Mouse (Mus musculus) megakaryocyte, adult 5-6 weeks (primary cell): ENCODE results near the gene BC017158. TPM values are rescaled to one million over a fixed set of nuclear protein-coding genes. Genes with fewer than 3 reads are reported as not detected.
A peak's percentile ranks its signal among the peaks of the same experiment; 100 is the strongest.

Source experiments
- ATAC-seq: 2 replicates; pipeline ENCODE4 v1.8.0; 2016; ENCODE audit warnings: mild to moderate bottlenecking, inconsistent platforms; ENCODE audit not compliant: poor library complexity, severe bottlenecking
- total RNA-seq, 2 experiments: library from RNA; stranded (forward) in 1 of 2; stranded (reverse) in 1 of 2; fragments of 153-499, 151-499 nt in 1 of 2; fragments of 221-1000, 200-1000 nt in 1 of 2; gene quantifications; 2 replicates each; pipeline versions ENCODE4 v1.2.3 to v1.2.4; 2015 to 2017

The BC017158 gene
- total RNA-seq, 2 experiments from 2014 or later, result 9.7 to 19.7 TPM

- ATAC-seq, result no peak
Observed at GRCm38 (mm10) chr7:128309776-128310175, 11.8 kb upstream of the BC017158 start.

DNA sequence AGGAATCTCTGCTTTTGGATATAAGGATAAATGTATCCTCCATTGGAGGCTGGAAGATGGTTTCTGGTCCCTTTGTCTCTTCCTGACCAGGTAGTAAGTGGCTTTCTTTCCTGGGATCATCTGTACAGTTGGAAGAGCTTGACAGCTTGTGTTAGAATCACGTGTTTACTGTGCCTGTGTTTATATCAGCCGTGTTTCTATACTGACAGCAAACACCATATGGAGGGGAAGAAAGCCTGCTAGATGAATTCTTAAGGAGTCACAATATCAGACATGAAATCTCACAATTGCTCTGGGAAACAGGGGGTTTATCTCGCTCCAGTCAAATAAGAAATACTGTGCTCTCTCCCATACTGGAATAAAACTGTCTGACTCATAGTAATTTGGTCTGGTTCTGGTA is 11.2 kb upstream of the BC017158 start:
- ATAC-seq, result no peak

GRCm38 (mm10) chr7:128307851-128308250 is 9.9 kb upstream of the BC017158 start:
- no peak for ATAC-seq

DNA sequence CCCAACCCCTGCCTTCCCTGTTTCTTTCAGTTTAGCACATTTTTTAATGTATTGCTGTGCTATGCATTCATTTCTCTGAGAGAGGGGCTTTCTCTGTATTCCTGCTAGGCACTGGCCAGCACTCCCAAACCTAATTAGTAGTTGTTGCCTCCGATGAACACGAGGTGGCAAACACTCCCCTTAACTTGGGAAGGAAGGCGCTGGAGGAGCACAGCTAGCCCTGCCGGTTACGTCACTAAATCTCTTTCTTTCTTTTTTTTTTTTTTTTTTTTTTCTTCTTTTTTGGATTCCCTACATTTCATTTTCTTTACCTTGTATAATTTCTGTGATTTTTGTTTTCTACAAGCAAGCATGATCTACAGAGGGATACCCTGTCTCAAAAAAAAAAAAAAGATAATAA is 6.9 kb upstream of the BC017158 start:
- ATAC-seq, result no peak

- ATAC-seq, result no peak
Observed at GRCm38 (mm10) chr7:128304198-128304597, 6.2 kb upstream of the BC017158 start.

GRCm38 (mm10) chr7:128302151-128302550 is 4.2 kb upstream of the BC017158 start:
- ATAC-seq, result no peak

GRCm38 (mm10) chr7:128300952-128301351 is 3.0 kb upstream of the BC017158 start:
- no peak for ATAC-seq

DNA sequence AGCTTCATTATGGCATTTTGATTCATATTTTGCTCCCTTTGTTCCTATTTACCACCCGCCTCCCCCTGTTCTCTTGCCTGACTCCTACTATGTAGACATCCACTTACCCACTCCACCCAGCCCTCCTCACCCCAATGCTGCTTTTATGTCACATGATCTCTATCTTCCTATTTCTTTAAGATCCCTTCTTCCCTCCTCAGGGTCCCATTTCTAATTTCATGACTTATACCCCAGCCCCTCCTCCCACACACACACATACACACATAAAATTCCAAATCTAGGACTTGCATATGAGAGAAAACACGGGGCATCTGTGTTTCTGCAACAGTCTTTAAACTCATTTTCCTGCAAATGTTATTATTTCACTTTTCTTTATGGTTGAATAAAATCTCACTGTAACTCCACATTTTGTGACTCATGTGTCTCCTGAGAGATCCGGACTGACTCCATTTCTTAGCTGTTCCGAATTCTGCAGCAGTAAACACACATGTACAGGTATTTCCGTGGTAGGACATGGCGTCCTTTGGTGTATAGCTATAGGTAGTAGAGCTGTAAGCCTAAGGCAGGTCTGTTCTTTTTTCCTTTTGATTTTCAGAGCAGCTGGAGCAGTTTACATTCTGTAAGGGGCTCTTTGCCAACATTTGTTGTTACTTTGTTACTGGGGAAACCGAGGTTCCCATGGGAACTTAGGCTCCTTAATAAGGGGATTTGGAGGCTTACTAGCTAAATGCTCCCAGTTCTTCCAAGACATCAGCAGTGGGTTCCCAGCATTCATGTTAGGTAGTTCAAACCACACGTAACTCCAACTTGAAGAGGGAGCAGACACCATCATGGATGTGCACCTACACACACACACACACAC is 742 bp upstream of the BC017158 start:
- no peak for ATAC-seq

DNA sequence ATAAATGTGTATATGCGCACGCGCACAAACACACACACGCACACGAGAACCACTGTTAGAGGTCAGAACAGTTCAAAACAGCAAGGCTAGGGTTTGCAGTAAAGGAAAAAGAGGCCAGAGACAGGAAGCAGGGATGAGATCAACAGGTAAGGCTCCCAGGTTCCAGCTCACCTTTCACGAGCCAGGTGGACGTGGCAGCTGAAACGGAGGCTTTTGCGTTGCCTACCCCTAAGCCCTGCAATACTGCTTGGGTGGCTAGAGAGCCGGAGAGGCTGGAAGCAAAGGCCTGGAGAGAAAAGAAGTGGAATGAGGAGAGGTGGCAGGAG is 716 bp downstream of the BC017158 start:
- no peak for ATAC-seq

DNA sequence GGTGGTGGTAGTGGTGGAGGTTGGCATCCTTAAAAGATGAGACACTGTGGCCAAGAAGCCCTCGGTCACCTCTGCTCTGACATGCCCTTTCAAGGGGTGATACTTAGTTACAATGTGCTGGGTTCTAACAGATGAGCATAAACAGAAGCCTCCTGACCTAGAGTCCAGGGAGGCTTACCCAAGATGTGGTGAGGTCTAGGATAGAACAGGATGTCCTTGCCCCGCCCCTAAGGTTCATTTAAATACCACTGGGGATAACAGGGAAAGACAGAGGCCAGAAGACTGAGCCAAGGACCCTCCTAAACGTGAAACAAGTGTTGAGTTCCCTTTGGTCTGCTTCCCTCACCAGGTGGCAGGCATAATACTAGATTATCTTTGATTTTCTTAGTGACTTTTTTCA is 1.5 kb downstream of the BC017158 start:
- ATAC-seq, result no peak

GRCm38 (mm10) chr7:128294785-128295184 is 3.2 kb downstream of the BC017158 start:
- ATAC-seq, result no peak

DNA sequence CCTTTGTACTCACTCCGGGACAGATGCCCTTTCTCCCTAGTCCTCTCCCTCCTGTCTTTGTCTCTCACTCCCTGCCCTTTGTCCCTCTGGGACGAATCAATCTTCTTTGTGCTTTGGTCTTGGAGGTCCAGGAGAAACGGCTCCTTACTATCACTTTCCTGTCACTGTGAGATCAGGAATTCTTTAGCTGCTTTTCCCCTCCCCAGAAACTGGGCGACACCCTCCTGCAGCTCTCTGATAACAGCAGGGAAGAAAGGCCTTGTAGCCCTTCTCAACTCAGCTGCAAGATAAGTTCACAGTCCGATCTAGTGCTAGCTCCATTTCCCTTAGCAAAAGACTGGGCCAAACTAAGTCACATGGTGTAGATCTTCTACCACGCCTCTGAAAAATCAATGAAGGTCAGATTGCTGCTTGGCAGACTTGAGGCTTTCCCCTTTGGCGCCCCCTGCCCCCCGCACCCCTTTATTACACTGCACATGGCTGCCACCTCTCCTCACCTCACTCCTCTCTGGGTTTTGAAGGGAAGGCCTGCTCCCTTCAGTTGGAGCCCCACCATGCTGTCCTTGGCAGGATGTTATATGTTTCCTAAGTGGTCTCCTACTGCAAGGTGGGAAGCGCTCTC is 8.9 kb downstream of the BC017158 start:
- peak; percentile 57 for ATAC-seq

DNA sequence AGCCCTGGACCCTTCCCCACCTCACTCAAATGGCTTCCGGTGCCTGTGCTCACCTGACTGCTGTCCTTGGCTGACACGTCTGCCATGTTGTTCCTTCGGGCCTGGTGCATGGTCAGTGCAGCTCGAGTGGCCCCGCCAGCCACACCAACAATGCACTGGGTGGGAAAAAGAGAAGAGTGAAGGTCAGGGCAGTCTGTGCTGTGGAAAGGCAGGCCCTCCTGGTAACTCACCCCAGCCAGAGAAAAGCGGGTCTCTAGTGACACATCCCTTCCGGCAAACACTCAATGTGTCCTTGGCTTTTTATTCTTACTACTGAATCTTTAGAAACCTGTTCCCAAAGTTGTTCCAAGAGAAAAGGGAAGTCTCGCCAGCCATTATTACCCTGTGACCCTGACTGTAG is 12.9 kb downstream of the BC017158 start:
- ATAC-seq, result no peak

DNA sequence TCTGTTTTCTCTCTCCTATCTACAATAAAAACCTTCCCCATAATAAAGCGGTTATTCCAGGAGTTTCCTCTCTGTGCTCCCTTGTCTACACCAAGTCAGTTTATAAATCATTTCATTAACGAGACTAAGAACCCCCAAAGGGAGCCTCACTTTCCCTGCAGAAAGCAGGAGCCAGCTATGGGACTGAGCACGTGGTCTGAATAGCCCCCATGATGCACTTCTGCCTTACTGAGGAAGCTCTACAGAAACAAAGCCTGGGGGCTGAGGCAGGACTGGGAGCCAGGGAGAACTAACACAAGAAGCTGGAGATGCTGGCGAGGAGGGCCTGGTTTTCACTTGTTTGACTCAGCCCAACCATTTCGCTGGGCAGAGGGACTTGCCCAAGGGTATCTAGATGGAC is 13.9 kb downstream of the BC017158 start:
- ATAC-seq, result no peak

DNA sequence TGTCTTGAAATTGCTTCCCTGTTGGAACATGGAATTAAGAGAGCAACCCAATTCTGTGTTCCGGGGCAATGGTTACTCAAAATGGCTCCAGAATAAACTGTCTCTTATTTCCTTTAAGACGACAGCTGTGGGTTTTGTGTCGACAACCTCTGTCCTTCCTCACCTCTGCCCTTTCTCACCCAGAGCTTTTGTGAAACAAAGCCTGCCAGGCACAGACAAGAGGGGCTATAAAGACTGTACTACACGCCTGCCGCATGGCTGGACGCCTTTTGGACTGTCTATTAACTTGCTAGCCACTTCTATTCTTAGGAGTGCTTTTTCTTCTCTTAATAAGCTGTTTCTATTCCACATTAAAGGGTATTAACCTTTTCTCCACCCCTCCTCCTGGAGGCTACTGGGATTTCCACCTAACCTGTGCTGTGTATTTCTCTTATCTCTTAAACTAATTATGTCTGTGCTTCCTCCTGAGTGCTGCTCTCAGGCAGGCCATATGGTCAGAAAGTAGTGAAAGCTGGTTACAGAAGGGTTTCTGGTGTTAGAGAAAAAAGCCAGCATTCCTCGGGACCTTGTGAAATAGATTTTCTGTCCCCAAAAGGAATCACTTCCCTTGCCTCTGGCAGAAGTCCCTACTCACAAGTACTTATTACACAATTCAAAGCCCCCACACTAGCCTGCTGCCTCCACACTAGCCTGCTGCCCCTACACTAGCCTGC is 15.3 kb downstream of the BC017158 start:
- no peak for ATAC-seq

DNA sequence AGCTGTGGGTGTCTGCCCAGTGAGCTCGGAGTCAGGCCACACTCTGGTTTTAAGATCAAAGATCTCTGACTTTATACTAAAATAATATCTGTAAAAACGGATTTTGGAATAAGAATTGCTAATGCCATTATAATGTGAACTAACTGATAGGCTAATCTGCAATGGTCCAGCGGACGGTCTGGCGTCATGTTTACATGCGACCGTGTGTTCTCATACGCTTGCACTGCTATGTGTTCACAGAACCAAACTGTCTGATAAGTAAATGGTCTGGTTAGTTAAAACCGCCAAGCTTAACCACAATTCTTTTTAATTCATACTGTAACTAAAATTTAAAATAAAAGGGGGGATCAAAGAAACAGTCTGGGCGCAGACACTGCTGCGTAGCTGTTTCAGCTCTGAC is 16.2 kb downstream of the BC017158 start:
- ATAC-seq, result no peak

GRCm38 (mm10) chr7:128279750-128280149 is 18.2 kb downstream of the BC017158 start:
- no peak for ATAC-seq

GRCm38 (mm10) chr7:128276051-128276450 is 21.9 kb downstream of the BC017158 start:
- no peak for ATAC-seq

DNA sequence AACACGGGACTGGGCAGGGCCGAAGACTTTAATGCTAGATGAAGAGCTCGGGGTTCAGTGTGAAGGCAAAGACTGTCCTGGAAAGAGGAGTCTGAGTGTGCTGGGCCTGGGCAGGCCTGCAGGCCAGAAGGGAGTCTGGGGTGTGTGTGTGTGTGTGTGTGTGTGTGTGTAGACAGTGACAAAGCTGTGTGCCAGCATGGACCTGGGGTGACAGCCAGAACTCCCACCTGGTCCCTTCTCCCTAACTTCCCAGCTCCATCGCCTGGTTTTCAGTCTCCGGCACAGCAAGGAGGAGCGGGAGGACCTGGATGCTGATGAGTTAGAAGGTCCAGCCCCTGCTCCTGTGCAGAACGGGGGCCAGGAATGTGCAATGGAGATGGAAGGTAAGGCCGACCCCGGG is 26.5 kb downstream of the BC017158 start:
- ATAC-seq, result no peak

DNA sequence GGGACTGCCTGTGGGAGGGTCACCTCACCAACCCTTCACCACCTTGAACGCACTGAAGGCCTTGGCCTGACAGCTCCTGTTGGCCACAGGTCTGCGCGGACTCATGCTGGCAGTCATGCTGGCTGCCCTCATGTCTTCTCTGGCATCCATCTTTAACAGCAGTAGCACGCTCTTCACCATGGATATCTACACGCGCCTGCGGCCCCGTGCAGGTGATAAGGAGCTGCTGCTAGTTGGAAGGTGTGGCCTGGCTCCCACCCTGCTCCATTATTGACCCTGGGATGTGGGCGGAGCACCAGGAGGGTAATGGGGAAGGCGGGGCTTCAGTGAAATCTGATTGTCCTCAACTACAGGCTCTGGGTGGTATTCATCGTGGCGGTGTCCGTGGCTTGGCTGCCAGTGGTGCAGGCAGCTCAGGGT is 27.5 kb downstream of the BC017158 start:
- peak; percentile 18; the same call in 1 of the 2 replicates for ATAC-seq

- no peak for ATAC-seq
Observed at GRCm38 (mm10) chr7:128267813-128268212, 30.2 kb downstream of the BC017158 start.

GRCm38 (mm10) chr7:128267391-128267790 is 30.6 kb downstream of the BC017158 start:
- no peak for ATAC-seq
